Mouse (Mus musculus) kidney, postnatal 14 days (tissue): ENCODE data around the gene Cacng7.
"Not testable (repeated sequence)": the region's sequence is repeated elsewhere in the genome, so short reads cannot be mapped to it uniquely, and the experiment has no call there.

Experiments used
- DNase-seq: peaks from one replicate; pipeline ENCODE4 v3.0.0; 2022; ENCODE audit warnings: mixed read lengths

The Cacng7 gene

GRCm38 (mm10) chr7:3332619-3333521, at the start of gene Cacng7:
Gene Cacng7 (plus strand): TSS chr7:3332955.
- peak; percentile 13 for DNase-seq

GRCm38 (mm10) chr7:3283081-3283875, 49.5 kb upstream of the Cacng7 start:
- no peak for DNase-seq

- DNase-seq, result no peak
Observed at GRCm38 (mm10) chr7:3284604-3285003, 48.2 kb upstream of the Cacng7 start.

- DNase-seq, result no peak
Observed at GRCm38 (mm10) chr7:3286036-3286435, 46.7 kb upstream of the Cacng7 start.

GRCm38 (mm10) chr7:3287186-3287585, 45.6 kb upstream of the Cacng7 start:
- DNase-seq, result no peak

- peak; percentile 85 for DNase-seq
Observed at GRCm38 (mm10) chr7:3288976-3289970, 43.5 kb upstream of the Cacng7 start, which contains the start of the genes Myadm and Prkcg. Gene Myadm (plus strand): TSS chr7:3289080. Gene Prkcg (plus strand): TSS chr7:3289179.

GRCm38 (mm10) chr7:3290257-3291033, 42.3 kb upstream of the Cacng7 start:
- DNase-seq, result peak; percentile 97

GRCm38 (mm10) chr7:3291197-3291596, 41.6 kb upstream of the Cacng7 start:
- peak; percentile 35 for DNase-seq

GRCm38 (mm10) chr7:3291764-3292163, 41.0 kb upstream of the Cacng7 start:
- no peak for DNase-seq

- DNase-seq, result not testable (repeated sequence)
Observed at GRCm38 (mm10) chr7:3292271-3292670, 40.5 kb upstream of the Cacng7 start.

GRCm38 (mm10) chr7:3292791-3293190, 40.0 kb upstream of the Cacng7 start:
- DNase-seq, result peak; percentile 97

- DNase-seq, result no peak
Observed at GRCm38 (mm10) chr7:3294794-3295193, 38.0 kb upstream of the Cacng7 start.

- no peak for DNase-seq
Observed at GRCm38 (mm10) chr7:3295321-3296110, 37.2 kb upstream of the Cacng7 start.

- no peak for DNase-seq
Observed at GRCm38 (mm10) chr7:3296711-3297110, 36.0 kb upstream of the Cacng7 start.

GRCm38 (mm10) chr7:3299941-3300617, 32.7 kb upstream of the Cacng7 start:
- no peak for DNase-seq

- no peak for DNase-seq
Observed at GRCm38 (mm10) chr7:3300891-3301627, 31.7 kb upstream of the Cacng7 start.

GRCm38 (mm10) chr7:3301628-3302555, 30.9 kb upstream of the Cacng7 start:
- DNase-seq, result peak; percentile 39
